Mouse (Mus musculus) limb, embryonic 14.5 days (tissue): ENCODE measurements around the gene Arhgap6. TPM values are rescaled to one million over a fixed set of nuclear protein-coding genes. Genes with fewer than 3 reads are reported as not detected.

Experiments
- ATAC-seq: fragments of 200-750 bp; cut with Nextera tagmentation; 2 replicates; pipeline ENCODE4 v1.8.0; 2017; ENCODE audit warnings: low read depth, moderate number of reproducible peaks, moderate TSS enrichment; ENCODE audit not compliant: low FRiP score
- DNase-seq: peaks from one replicate; pipeline ENCODE4 v3.0.0-alpha.2; 2015; ENCODE audit warnings: low spot score
- H3K27ac ChIP-seq: fragments of 300-500 bp; sonication (generic); replicated peaks from 2 replicates; pipeline ENCODE4 v1.5.1; 2014; ENCODE audit warnings: low read depth, mild to moderate bottlenecking, low read length, moderate library complexity, mixed read lengths
- H3K27me3 ChIP-seq: fragments of 300-500 bp; sonication (generic); 2 replicates; pipeline ENCODE4 v1.6.1; 2014; ENCODE audit warnings: low read length, mixed read lengths; ENCODE audit not compliant: control insufficient read depth, insufficient read depth
- H3K36me3 ChIP-seq: fragments of 300-500 bp; sonication (generic); 2 replicates; pipeline ENCODE4 v1.6.1; 2014; ENCODE audit warnings: mild to moderate bottlenecking, low read length, moderate library complexity, mixed read lengths; ENCODE audit not compliant: control insufficient read depth, insufficient read depth
- H3K4me1 ChIP-seq: fragments of 300-500 bp; sonication (generic); 2 replicates; pipeline ENCODE4 v1.6.1; 2014; ENCODE audit warnings: antibody characterized with exemption, low read length, mixed read lengths; ENCODE audit not compliant: control insufficient read depth, insufficient read depth
- H3K4me2 ChIP-seq: fragments of 300-500 bp; sonication (generic); replicated peaks from 2 replicates; pipeline ENCODE4 v1.6.1; 2014; ENCODE audit warnings: low read depth, mild to moderate bottlenecking, low read length, moderate library complexity; ENCODE audit not compliant: severe bottlenecking
- H3K4me3 ChIP-seq: fragments of 300-500 bp; sonication (generic); replicated peaks from 2 replicates; pipeline ENCODE4 v1.5.1; 2014; ENCODE audit warnings: low read length
- H3K9ac ChIP-seq: fragments of 300-500 bp; sonication (generic); 2 replicates; pipeline ENCODE4 v1.6.1; 2014; ENCODE audit warnings: mild to moderate bottlenecking, low read depth, low read length, moderate library complexity; ENCODE audit not compliant: severe bottlenecking
- H3K9me3 ChIP-seq: fragments of 300-500 bp; sonication (generic); 2 replicates; pipeline ENCODE4 v1.6.1; 2016; ENCODE audit warnings: low read length; ENCODE audit not compliant: control insufficient read depth
- POLR2A ChIP-seq: fragments of 200-500 bp; IDR thresholded peaks from 2 replicates; pipeline ENCODE4 v1.8.0; 2012; ENCODE audit warnings: inconsistent platforms, mild to moderate bottlenecking, moderate library complexity, borderline replicate concordance; ENCODE audit not compliant: insufficient read depth, insufficient read length; ENCODE audit errors: extremely low read depth
- WGBS: fragments of 180-500 bp; shearing (Covaris S2); extraction: QIAGEN DNeasy Blood & Tissue Kit; methylation state at CpG from one replicate; pipeline ENCODE4 v1.1.7; 2014; 5-methylcytosine and 5-hydroxymethylcytosine counted together
- polyA plus RNA-seq, 2 experiments: library from polyadenylated mRNA; depleted of rRNA in 1 of 2; stranded (reverse) in 1 of 2; unstranded in 1 of 2; fragments of >200 nt; fragmentation: Nextera tagmentation in 1 of 2; extraction: Ambion mirVana in 1 of 2; gene quantifications; 2 replicates each; pipeline versions ENCODE4 v1.2.1 to v1.2.3; 2012 to 2014

Gene Arhgap6
- polyA plus RNA-seq, 2 experiments: 2.7 to 4.1 TPM

- H3K9me3 ChIP-seq: no peaks in the 10 kb centered on the region
- ATAC-seq (no peak), DNase-seq (no peak)
- 73% methylated on average over 1 of the region's 1 CpGs for WGBS
- no peak overlapping the region for H3K9ac ChIP-seq
- no peaks in the 10 kb centered on the region for H3K4me1 ChIP-seq
- H3K36me3 ChIP-seq: no peaks in the 10 kb centered on the region
- no peak overlapping the region for H3K27ac ChIP-seq
- no peak for TF ChIP-seq POLR2A
- H3K4me3 ChIP-seq: no peak overlapping the region
- H3K27me3 ChIP-seq: peaks cover 2% of the 10 kb centered on the region; the same call in 1 of the 2 replicates
- no peak overlapping the region for H3K4me2 ChIP-seq
Measured at GRCm38 (mm10) chrX:168932420-168932819, 137.5 kb downstream of the Arhgap6 start.

GRCm38 (mm10) chrX:168935447-168935846 lies 140.5 kb downstream of the Arhgap6 start:
- TF ChIP-seq POLR2A: no peak
- Histone ChIP-seq H3K4me1 (no peaks in the 10 kb centered on the region), H3K9ac (no peak overlapping the region), H3K4me2 (no peak overlapping the region), H3K27me3 (peaks cover 3% of the 10 kb centered on the region; the same call in 1 of the 2 replicates), H3K27ac (no peak overlapping the region), H3K36me3 (no peaks in the 10 kb centered on the region), H3K4me3 (no peak overlapping the region), H3K9me3 (no peaks in the 10 kb centered on the region)
- peak; percentile 47 for DNase-seq
- WGBS: 7% methylated on average over 3 of the region's 3 CpGs
- ATAC-seq: no peak

- no peak overlapping the region for H3K4me2 ChIP-seq
- H3K27me3 ChIP-seq: peaks cover 3% of the 10 kb centered on the region; the same call in 1 of the 2 replicates
- no peaks in the 10 kb centered on the region for H3K36me3 ChIP-seq
- H3K9ac ChIP-seq: no peak overlapping the region
- WGBS: 48% methylated on average over 4 of the region's 4 CpGs
- H3K27ac ChIP-seq: no peak overlapping the region
- ATAC-seq: no peak
- H3K4me3 ChIP-seq: no peak overlapping the region
- no peaks in the 10 kb centered on the region for H3K4me1 ChIP-seq
- TF ChIP-seq POLR2A: no peak
- no peaks in the 10 kb centered on the region for H3K9me3 ChIP-seq
- no peak for DNase-seq
Measured at GRCm38 (mm10) chrX:168937941-168938340, 143.0 kb downstream of the Arhgap6 start.

- ATAC-seq (no peak), DNase-seq (no peak)
- Histone ChIP-seq H3K4me1 (no peaks in the 10 kb centered on the region), H3K4me2 (no peak overlapping the region), H3K4me3 (no peak overlapping the region), H3K9me3 (no peaks in the 10 kb centered on the region), H3K27me3 (peaks cover 3% of the 10 kb centered on the region; the same call in 1 of the 2 replicates), H3K36me3 (no peaks in the 10 kb centered on the region), H3K27ac (no peak overlapping the region), H3K9ac (no peak overlapping the region)
- WGBS: 76% methylated on average over 5 of the region's 5 CpGs
- no peak for TF ChIP-seq POLR2A
Measured at GRCm38 (mm10) chrX:168941684-168942083, 146.8 kb downstream of the Arhgap6 start.

- H3K4me1 ChIP-seq: no peaks in the 10 kb centered on the region
- TF ChIP-seq POLR2A: no peak
- DNase-seq (no peak), ATAC-seq (no peak)
- no peak overlapping the region for H3K4me3 ChIP-seq
- 80% methylated on average over 4 of the region's 4 CpGs for WGBS
- H3K4me2 ChIP-seq: no peak overlapping the region
- H3K36me3 ChIP-seq: no peaks in the 10 kb centered on the region
- no peaks in the 10 kb centered on the region for H3K27me3 ChIP-seq
- H3K9ac ChIP-seq: no peak overlapping the region
- no peak overlapping the region for H3K27ac ChIP-seq
- no peaks in the 10 kb centered on the region for H3K9me3 ChIP-seq
Measured at GRCm38 (mm10) chrX:168943217-168943616, 148.3 kb downstream of the Arhgap6 start.

- DNase-seq (no peak), ATAC-seq (no peak)
- no peak for TF ChIP-seq POLR2A
- Histone ChIP-seq H3K4me1 (no peaks in the 10 kb centered on the region), H3K9me3 (no peaks in the 10 kb centered on the region), H3K27ac (no peak overlapping the region), H3K27me3 (no peaks in the 10 kb centered on the region), H3K36me3 (no peaks in the 10 kb centered on the region), H3K4me3 (no peak overlapping the region), H3K4me2 (no peak overlapping the region), H3K9ac (no peak overlapping the region)
- WGBS: 63% methylated on average over 1 of the region's 1 CpGs
Measured at GRCm38 (mm10) chrX:168975444-168975843, 180.5 kb downstream of the Arhgap6 start.
